Mouse (Mus musculus) megakaryocyte, embryonic 14.5 days (primary cell): ENCODE results near the gene Wnk2. TPM values are rescaled to one million over a fixed set of nuclear protein-coding genes. Genes with fewer than 3 reads are reported as not detected.

ENCODE experiments used
- H3K27me3 ChIP-seq: replicated peaks from 2 replicates; pipeline ENCODE3; 2012; ENCODE audit warnings: inconsistent platforms
- H3K36me3 ChIP-seq: replicated peaks from 2 replicates; pipeline ENCODE3; 2012; ENCODE audit warnings: low read length, inconsistent platforms, mixed read lengths
- H3K4me1 ChIP-seq: 2 replicates; pipeline ENCODE4 v1.6.1; 2012; ENCODE audit warnings: inconsistent platforms
- H3K4me3 ChIP-seq: replicated peaks from 2 replicates; pipeline ENCODE3; 2012; ENCODE audit warnings: moderate library complexity, mild to moderate bottlenecking, inconsistent platforms
- H3K9me3 ChIP-seq: 2 replicates; pipeline ENCODE4 v1.6.1; 2012; ENCODE audit warnings: inconsistent platforms
- FLI1 ChIP-seq: IDR thresholded peaks from 2 replicates; pipeline ENCODE4 v1.6.1; 2012; ENCODE audit warnings: low read length, inconsistent platforms, mixed read lengths
- GATA1 ChIP-seq: IDR thresholded peaks from 3 replicates; pipeline ENCODE4 v1.6.1; 2012; ENCODE audit warnings: mixed read lengths, low read length, inconsistent platforms, borderline replicate concordance
- polyA plus RNA-seq: library from polyadenylated mRNA; stranded (reverse); fragments of >175 nt; gene quantifications from 2 replicates; pipeline ENCODE4 v1.2.3, GENCODE M21; 2012; ENCODE audit warnings: low replicate concordance; ENCODE audit not compliant: insufficient read depth

Gene Wnk2
- polyA plus RNA-seq, 1 experiment: 0.02 TPM

DNA sequence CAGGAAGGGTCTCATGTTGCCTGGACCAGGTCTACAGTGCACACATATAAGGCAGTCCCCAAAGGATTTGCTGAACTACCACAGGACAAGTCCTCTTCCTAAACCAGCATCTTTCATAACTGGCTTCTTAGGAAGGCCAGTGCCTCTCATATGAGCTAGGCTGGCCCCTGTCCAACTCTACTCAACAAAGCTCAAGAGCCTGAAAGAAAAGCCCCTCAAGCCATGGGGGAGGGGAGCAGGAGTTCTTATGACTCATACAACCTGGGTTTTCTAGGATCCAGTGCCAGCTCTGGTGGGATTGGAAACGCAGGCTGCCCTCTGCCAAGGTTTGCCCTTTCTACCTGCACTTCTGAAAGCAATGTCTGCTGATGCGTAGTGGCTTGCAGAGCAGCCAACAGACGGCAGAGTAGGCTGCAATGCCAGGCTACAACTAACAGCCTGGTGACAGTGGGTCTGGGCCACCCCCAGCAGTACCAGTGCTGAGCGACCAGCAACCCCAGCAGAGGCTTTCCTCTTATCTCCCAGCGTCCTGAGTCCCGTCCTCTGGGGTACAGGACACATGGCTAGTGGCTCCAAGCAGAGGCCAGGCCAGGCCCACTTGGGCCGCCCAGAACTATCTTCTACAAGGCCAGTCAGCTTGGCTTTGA is 110.8 kb downstream of the Wnk2 start:
- peaks cover 5% of the 10 kb centered on the region; the same call in 1 of the 2 replicates for H3K4me1 ChIP-seq
- no peak for TF ChIP-seq GATA1
- TF ChIP-seq FLI1: no peak
- peaks cover 39% of the 10 kb centered on the region for H3K27me3 ChIP-seq
- no peaks in the 10 kb centered on the region for H3K36me3 ChIP-seq
- H3K4me3 ChIP-seq: no peak overlapping the region
- peaks cover 4% of the 10 kb centered on the region; the same call in 1 of the 2 replicates for H3K9me3 ChIP-seq

DNA sequence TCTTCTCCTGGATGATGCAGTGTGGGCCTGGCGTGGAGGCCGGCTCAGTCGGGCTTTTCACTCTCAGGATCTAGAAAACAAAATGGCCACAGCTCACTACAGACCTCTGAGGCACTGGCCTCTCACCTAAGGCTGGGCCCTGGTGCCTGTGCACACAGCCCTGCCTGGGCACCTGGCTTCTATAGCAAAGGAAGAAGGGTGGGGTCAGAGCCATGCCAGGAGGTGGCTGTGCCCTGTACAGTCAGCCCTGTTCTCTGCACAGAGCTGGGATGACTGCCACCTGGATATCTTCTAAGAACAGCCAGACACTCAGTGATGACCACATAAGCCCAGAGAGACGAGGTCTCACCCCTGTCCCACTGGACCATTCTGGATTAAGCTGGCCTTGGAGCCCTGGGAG is 111.4 kb downstream of the Wnk2 start:
- TF ChIP-seq FLI1: no peak
- TF ChIP-seq GATA1: no peak
- Histone ChIP-seq H3K36me3 (no peaks in the 10 kb centered on the region), H3K4me1 (peaks cover 5% of the 10 kb centered on the region; the same call in 1 of the 2 replicates), H3K27me3 (peaks cover 38% of the 10 kb centered on the region), H3K9me3 (peaks cover 7% of the 10 kb centered on the region), H3K4me3 (no peak overlapping the region)

DNA sequence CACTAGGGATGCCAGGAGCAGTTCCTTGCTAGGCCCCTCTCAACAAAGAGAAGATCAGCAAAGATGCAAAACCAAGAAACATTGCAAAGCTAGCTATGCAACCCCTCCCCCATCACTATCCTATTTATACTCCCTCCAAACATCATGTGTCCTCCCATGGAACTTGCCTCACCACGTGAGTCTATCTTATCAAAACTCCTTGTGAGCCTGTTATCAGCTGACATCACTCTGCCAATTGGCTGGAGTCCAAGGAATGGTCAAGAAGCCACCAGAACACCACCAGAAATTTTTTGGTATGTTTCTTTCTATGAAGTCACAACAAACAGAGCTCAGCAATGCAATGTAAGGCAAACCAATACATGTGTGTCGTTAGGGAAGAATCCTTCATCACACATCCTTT is 116.8 kb downstream of the Wnk2 start:
- Histone ChIP-seq H3K9me3 (peaks cover 15% of the 10 kb centered on the region), H3K4me1 (peaks cover 5% of the 10 kb centered on the region; the same call in 1 of the 2 replicates), H3K27me3 (peaks cover 27% of the 10 kb centered on the region), H3K4me3 (no peak overlapping the region), H3K36me3 (no peaks in the 10 kb centered on the region)
- no peak for TF ChIP-seq FLI1
- TF ChIP-seq GATA1: no peak

DNA sequence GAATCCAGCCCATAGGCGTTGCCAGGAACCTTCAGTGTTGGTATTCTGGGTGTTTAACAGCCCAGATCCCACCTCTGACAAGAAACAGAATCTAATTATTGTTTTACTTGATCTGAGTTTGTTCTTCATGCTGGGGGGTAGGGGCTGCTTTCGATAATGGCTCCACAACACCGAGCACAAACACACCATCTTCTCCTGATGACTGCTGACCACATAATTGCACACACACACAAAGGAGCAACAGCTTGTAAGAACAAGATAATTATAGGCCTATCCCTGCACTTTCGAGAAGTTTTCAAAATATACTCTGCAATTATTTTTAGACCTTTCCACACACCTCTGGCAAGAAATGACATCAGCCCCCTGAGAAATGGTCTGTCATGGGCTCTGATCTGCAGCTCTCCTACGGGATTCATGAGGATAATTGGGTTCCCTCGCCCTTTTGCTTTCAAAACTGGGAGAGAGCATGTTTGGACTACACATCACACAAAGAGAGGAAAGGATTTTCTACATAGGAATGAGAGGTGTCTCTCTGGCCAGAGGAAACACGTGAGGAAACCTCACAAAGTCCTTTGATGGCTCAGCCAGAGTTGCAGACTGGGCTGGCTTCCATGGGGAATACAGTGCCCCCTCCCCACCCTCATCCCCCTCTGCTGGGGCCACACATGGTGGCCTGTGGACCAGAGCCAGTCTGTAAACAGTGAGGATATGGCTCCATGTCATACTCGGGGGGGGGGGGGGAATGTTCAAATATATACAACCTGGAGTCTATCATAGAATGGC is 118.9 kb downstream of the Wnk2 start:
- no peaks in the 10 kb centered on the region for H3K36me3 ChIP-seq
- peaks cover 15% of the 10 kb centered on the region for H3K9me3 ChIP-seq
- H3K4me1 ChIP-seq: peaks cover 10% of the 10 kb centered on the region
- H3K27me3 ChIP-seq: peaks cover 33% of the 10 kb centered on the region
- H3K4me3 ChIP-seq: no peak overlapping the region
- TF ChIP-seq FLI1: no peak
- no peak for TF ChIP-seq GATA1

DNA sequence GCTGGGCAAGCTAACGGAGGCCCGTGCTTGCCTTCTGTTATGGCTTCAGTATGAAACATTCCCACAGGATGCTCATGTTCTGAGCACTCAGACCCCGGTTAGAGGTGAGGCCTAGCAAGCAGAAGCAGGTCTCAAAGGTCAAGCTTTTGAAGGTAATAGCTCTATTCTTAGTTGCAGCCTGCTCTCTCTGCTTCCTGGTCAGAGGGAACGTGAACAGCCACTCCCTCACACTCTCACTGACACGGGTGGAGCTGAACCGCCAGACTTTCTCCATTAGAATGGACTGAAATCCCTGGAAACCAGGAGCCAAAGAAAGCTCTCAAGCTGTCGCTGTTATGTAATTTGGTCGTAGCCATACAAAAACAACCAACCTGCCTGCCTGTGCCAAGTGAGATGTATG is 120.8 kb downstream of the Wnk2 start:
- H3K4me1 ChIP-seq: peaks cover 5% of the 10 kb centered on the region
- peaks cover 33% of the 10 kb centered on the region for H3K27me3 ChIP-seq
- TF ChIP-seq FLI1 (no peak), GATA1 (no peak)
- no peaks in the 10 kb centered on the region for H3K36me3 ChIP-seq
- H3K4me3 ChIP-seq: no peak overlapping the region
- peaks cover 11% of the 10 kb centered on the region for H3K9me3 ChIP-seq

DNA sequence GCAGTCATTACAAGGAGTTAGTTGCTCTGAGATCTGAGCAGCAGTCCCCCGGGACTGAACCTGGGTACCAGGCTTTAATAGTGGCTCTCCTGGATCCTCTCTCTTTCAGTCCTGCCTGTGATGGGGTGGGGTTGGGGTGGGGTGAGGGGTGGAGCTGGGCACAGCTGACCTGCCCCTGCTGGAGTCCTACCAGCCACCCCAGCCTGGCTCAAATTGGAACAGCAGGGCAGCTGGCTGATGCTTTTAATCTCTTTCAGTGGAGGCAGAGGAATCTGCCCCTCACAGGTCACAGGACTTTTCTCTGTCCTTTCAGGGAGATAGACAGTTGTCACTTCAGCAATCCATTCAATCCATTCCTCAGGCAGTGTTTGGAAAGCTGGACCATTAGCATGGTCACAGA is 122.3 kb downstream of the Wnk2 start:
- TF ChIP-seq FLI1 (no peak), GATA1 (no peak)
- Histone ChIP-seq H3K36me3 (no peaks in the 10 kb centered on the region), H3K4me1 (peaks cover 5% of the 10 kb centered on the region), H3K27me3 (peaks cover 31% of the 10 kb centered on the region), H3K4me3 (no peak overlapping the region), H3K9me3 (no peaks in the 10 kb centered on the region)

DNA sequence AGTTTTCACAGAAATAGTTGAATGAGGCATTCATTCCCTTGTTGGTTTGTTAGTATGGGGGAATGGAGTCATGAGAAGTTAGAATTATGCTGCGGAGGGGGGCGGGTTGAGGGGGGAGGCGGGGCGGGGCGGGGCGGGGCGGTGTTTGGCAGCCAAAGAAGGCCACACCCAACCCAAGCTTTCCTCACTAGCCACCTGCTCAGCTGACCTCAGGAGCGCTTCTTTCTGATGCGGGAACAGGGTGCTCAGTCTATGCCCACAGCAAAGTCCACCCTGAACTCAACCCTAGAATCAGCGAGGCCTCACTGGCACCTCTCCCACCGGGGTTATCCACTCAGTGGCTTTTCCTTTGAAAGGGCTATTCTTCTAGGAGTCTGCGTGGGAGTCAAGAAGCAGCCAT is 123.1 kb downstream of the Wnk2 start:
- H3K27me3 ChIP-seq: peaks cover 31% of the 10 kb centered on the region

DNA sequence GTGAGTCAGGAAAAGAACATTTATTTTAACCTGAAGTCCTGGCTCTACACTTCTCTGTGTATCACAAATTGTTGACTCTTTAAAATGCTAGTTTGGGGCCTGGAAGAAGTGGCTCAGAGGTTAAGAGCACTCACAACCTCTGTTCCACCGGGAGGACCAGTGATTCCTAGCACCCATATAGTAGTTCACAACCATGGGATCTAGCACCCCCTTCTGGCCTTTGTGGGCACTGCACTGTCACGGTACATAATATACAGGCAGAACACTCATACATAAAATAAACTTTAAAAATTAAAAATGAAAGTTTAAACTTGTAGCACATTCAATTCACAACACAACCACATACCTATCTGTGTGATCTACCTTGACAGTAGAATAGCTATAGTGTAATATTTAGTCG is 126.1 kb downstream of the Wnk2 start:
- H3K36me3 ChIP-seq: no peaks in the 10 kb centered on the region
- H3K4me1 ChIP-seq: peaks cover 12% of the 10 kb centered on the region
- no peak overlapping the region for H3K4me3 ChIP-seq
- TF ChIP-seq FLI1 (no peak), GATA1 (no peak)
- peaks cover 12% of the 10 kb centered on the region for H3K27me3 ChIP-seq
- H3K9me3 ChIP-seq: peaks cover 10% of the 10 kb centered on the region

More for the DNA sequence above, 123.1 kb downstream of the Wnk2 start:
- no peak for TF ChIP-seq GATA1
- TF ChIP-seq FLI1: no peak
- Histone ChIP-seq H3K4me3 (peak overlapping the region; percentile 28), H3K36me3 (no peaks in the 10 kb centered on the region), H3K9me3 (no peaks in the 10 kb centered on the region), H3K4me1 (peaks cover 11% of the 10 kb centered on the region)

DNA sequence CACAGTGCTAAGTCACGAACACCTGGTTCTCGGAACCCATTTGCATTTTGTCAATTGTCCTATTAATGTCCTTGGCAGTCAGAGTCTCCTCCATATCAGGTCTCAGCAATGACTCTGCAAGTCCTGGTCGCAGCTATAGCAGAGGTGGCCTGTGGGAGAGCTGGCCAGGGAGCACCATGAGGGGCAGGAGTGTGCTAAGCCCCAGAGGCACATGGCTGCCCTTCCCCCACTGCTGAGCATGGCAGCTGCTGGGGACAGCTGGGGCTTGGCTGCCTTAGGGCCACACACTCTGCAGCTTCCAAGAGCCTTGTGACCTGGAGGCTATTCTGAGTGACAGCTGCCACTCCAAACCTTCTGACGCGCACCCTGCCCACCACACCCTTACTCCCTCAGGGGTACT is 127.7 kb downstream of the Wnk2 start:
- peaks cover 12% of the 10 kb centered on the region for H3K4me1 ChIP-seq
- no peaks in the 10 kb centered on the region for H3K36me3 ChIP-seq
- peaks cover 16% of the 10 kb centered on the region for H3K9me3 ChIP-seq
- TF ChIP-seq FLI1 (no peak), GATA1 (no peak)
- H3K27me3 ChIP-seq: peaks cover 17% of the 10 kb centered on the region
- H3K4me3 ChIP-seq: peak overlapping the region; percentile 57

DNA sequence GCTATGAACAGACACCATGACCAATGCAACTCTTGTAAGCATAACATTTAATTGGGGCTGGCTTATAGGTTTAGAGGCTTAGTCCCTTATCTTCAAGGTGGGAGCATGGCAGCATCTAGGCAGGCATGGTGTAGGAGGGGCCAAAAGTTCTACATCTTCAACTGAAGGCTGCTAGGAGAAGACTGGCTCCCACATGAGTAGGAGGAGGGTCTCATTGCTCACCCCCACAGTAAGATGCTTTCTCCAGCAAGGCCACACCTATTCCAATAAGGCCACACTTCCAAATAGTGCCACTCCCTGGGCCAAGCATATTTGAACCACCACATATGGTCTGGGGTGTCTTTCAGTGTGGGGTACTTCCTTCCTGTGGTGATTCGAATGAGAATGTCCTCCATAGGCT is 130.4 kb downstream of the Wnk2 start:
- no peak for TF ChIP-seq GATA1
- H3K4me1 ChIP-seq: peaks cover 9% of the 10 kb centered on the region
- no peak overlapping the region for H3K4me3 ChIP-seq
- peaks cover 16% of the 10 kb centered on the region for H3K9me3 ChIP-seq
- peaks cover 13% of the 10 kb centered on the region for H3K27me3 ChIP-seq
- no peaks in the 10 kb centered on the region for H3K36me3 ChIP-seq
